Mouse (Mus musculus) cortical plate, adult 2 months (tissue): ENCODE data around the gene Noto. TPM values are rescaled to one million over a fixed set of nuclear protein-coding genes. Genes with fewer than 3 reads are reported as not detected.
A peak's percentile ranks its signal among the peaks of the same experiment; 100 is the strongest.

Source experiments
- H3K27ac ChIP-seq: fragments of 200-500 bp; 2 replicates; pipeline ENCODE4 v1.5.1; 2012; ENCODE audit warnings: low read length, control low read depth, inconsistent platforms; ENCODE audit not compliant: insufficient read depth
- H3K4me1 ChIP-seq: fragments of 200-500 bp; 2 replicates; pipeline ENCODE4 v1.6.1; 2011; ENCODE audit warnings: low read length; ENCODE audit not compliant: control insufficient read depth, insufficient read depth
- H3K4me3 ChIP-seq: fragments of 200-500 bp; 2 replicates; pipeline ENCODE4 v1.5.1; 2011; ENCODE audit warnings: mild to moderate bottlenecking, low read length, control low read depth; ENCODE audit not compliant: insufficient read depth
- CTCF ChIP-seq: fragments of 200-500 bp; IDR thresholded peaks from 2 replicates; pipeline ENCODE4 v1.5.1; 2011; ENCODE audit warnings: mild to moderate bottlenecking, control low read depth, low read length; ENCODE audit not compliant: insufficient read depth; ENCODE audit errors: extremely low read depth
- POLR2A ChIP-seq: fragments of 200-500 bp; IDR thresholded peaks from 2 replicates; pipeline ENCODE4 v1.6.1; 2011; ENCODE audit warnings: mild to moderate bottlenecking, low read length, control low read depth; ENCODE audit not compliant: insufficient read depth; ENCODE audit errors: extremely low read depth
- polyA plus RNA-seq: library from polyadenylated mRNA; depleted of rRNA; stranded (reverse); fragments of >200 nt; gene quantifications from 2 replicates; pipeline ENCODE4 v1.2.3, GENCODE M21; 2012; rRNA removed

The Noto gene
- not detected in 2 replicates for polyA plus RNA-seq

GRCm38 (mm10) chr6:85423836-85424379 is at the start of gene Noto:
Gene Noto, plus strand, starts transcription at chr6:85423886.
- Histone ChIP-seq H3K4me3 (no peak within 1 kb of the TSS), H3K27ac (no peak within 1 kb of the TSS), H3K4me1 (no peaks in the 10 kb centered on the region)
- TF ChIP-seq POLR2A (no peak), CTCF (no peak)

GRCm38 (mm10) chr6:85373951-85374733 is 49.5 kb upstream of the Noto start, which contains the start of gene Rab11fip5:
Gene Rab11fip5, minus strand, starts transcription at chr6:85374634.
- H3K27ac ChIP-seq = peak within 1 kb of the TSS; percentile 58
- H3K4me1 ChIP-seq = peaks cover 4% of the 10 kb centered on the region
- no peak; the same call in 1 of the 2 replicates for TF ChIP-seq POLR2A
- TF ChIP-seq CTCF = no peak
- peak within 1 kb of the TSS; percentile 51 for H3K4me3 ChIP-seq

- Histone ChIP-seq H3K27ac (no peak overlapping the region), H3K4me1 (peaks cover 4% of the 10 kb centered on the region), H3K4me3 (peak overlapping the region; percentile 51)
- TF ChIP-seq POLR2A (peak; percentile 28; the same call in 1 of the 2 replicates), CTCF (no peak)
Observed at GRCm38 (mm10) chr6:85374734-85375114, 49.0 kb upstream of the Noto start.

GRCm38 (mm10) chr6:85377066-85377734 is 46.5 kb upstream of the Noto start:
- TF ChIP-seq POLR2A (no peak), CTCF (no peak)
- peaks cover 4% of the 10 kb centered on the region for H3K4me1 ChIP-seq
- no peak overlapping the region for H3K4me3 ChIP-seq
- H3K27ac ChIP-seq = no peak overlapping the region

GRCm38 (mm10) chr6:85377876-85378275 is 45.8 kb upstream of the Noto start:
- Histone ChIP-seq H3K27ac (no peak overlapping the region), H3K4me3 (no peak overlapping the region), H3K4me1 (peaks cover 2% of the 10 kb centered on the region; the same call in 1 of the 2 replicates)
- TF ChIP-seq POLR2A (no peak), CTCF (no peak)

- TF ChIP-seq CTCF (no peak), POLR2A (no peak)
Observed at GRCm38 (mm10) chr6:85378629-85379028, 45.1 kb upstream of the Noto start.

GRCm38 (mm10) chr6:85380201-85380900 is 43.3 kb upstream of the Noto start:
- no peak overlapping the region for H3K27ac ChIP-seq

More at GRCm38 (mm10) chr6:85378629-85379028, 45.1 kb upstream of the Noto start:
- H3K27ac ChIP-seq = no peak overlapping the region
- H3K4me1 ChIP-seq = no peaks in the 10 kb centered on the region
- H3K4me3 ChIP-seq = no peak overlapping the region

GRCm38 (mm10) chr6:85380901-85381647 is 42.6 kb upstream of the Noto start:
- no peaks in the 10 kb centered on the region for H3K4me1 ChIP-seq
- no peak for TF ChIP-seq POLR2A
- no peak overlapping the region for H3K4me3 ChIP-seq
- H3K27ac ChIP-seq = no peak overlapping the region

More at GRCm38 (mm10) chr6:85380201-85380900, 43.3 kb upstream of the Noto start:
- no peak overlapping the region for H3K4me3 ChIP-seq
- H3K4me1 ChIP-seq = no peaks in the 10 kb centered on the region
- TF ChIP-seq CTCF = peak; percentile 68
- TF ChIP-seq POLR2A = no peak

- H3K4me1 ChIP-seq = no peaks in the 10 kb centered on the region
- TF ChIP-seq CTCF (no peak), POLR2A (no peak)
- no peak overlapping the region for H3K4me3 ChIP-seq
- no peak overlapping the region for H3K27ac ChIP-seq
Observed at GRCm38 (mm10) chr6:85381648-85382020, 42.1 kb upstream of the Noto start.
